Mouse (Mus musculus) left cerebral cortex, adult 6 months (tissue): ENCODE measurements around the gene Spata17. TPM values are rescaled to one million over a fixed set of nuclear protein-coding genes. Genes with fewer than 3 reads are reported as not detected.

ENCODE experiments used
- long read RNA-seq, 2 experiments: library from polyadenylated mRNA; unstranded; transcript quantifications; one replicate each; pipeline ENCODE4 v2.0.0; 2019 to 2020
- polyA plus RNA-seq: library from polyadenylated mRNA; unstranded; fragments of <200 nt; fragmentation: Nextera tagmentation; gene quantifications from 2 replicates; pipeline ENCODE4 v1.2.3, GENCODE M21; 2021

Spata17 gene
- polyA plus RNA-seq, result 0.48 and 1.1 TPM in 2 replicates
- long read RNA-seq, experiment 1, partial matches to known transcripts, result 1 of 5 reads
- long read RNA-seq, experiment 1, other reads (novel, unspliced or antisense), result 2 of 5 reads
- long read RNA-seq, experiment 2, partial matches to known transcripts, result 0 of 1 reads
- long read RNA-seq, experiment 2, other reads (novel, unspliced or antisense), result 0 of 1 reads

GRCm38 (mm10) chr1:187215181-187216116 lies at the start of gene Spata17, which contains the start of gene Gpatch2:
Spata17 (minus strand) TSS chr1:187215465.
Gpatch2 (plus strand) TSS chr1:187215508.

Other genes with a start within 250 kb of the Spata17 start
- gene D1Pas1, start 248.0 kb downstream of the Spata17 start, polyA plus RNA-seq, result not detected in 2 replicates
- 5.2 and 6.2 TPM in 2 replicates for gene Gpatch2, start within 50 bp of the Spata17 start, polyA plus RNA-seq